Mouse (Mus musculus): Measurements from ENCODE around the gene Caskin2.

DNA sequence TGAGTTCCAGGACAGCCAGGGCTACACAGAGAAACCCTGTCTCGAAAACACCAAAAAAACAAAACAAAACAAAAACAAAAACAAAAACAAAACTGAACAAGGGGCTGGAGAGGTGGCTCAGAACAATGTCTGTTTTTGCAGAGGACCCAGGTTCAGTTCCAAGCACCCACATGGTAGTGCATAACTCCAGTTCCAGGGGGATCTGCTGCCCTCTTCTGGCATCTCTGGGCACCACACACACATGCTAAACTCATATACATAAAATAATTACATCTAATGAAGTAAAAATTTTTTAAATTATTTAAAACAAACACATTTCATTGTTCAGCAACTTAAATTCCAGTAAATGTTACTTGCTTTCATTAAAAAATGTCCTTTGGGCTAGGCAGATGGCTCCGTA is 32.4 kb upstream of the Caskin2 start:
- TF ChIP-seq MYB (IDR thresholded peaks at IDR 0.05; ENCODE audit: low read depth, low read length), result no peak
- TF ChIP-seq CHD1 (IDR thresholded peaks at IDR 0.05; ENCODE audit: low read depth, low read length), result no peak
- TF ChIP-seq POLR2A (IDR thresholded peaks at IDR 0.05; ENCODE audit: control insufficient read depth in 1 of 2, insufficient read depth in 1 of 2, low read depth in 1 of 2, low read length in 2 of 2, poor library complexity in 1 of 2), result no peak
- TF ChIP-seq GATA1 (IDR thresholded peaks at IDR 0.05; ENCODE audit: low read depth, low read length), result no peak
- no peak for TF ChIP-seq TCF12 (IDR thresholded peaks at IDR 0.05; ENCODE audit: low read depth, low read length)
- TF ChIP-seq ZMIZ1 (IDR thresholded peaks at IDR 0.05; ENCODE audit: low read depth, low read length), result no peak

All from MEL (cell line).